Mouse (Mus musculus): ENCODE data around the gene G6pc2. TPM values are rescaled to one million over a fixed set of nuclear protein-coding genes. Genes with fewer than 3 reads are reported as not detected.

G6pc2 gene
- polyA plus RNA-seq, 1 experiment from 2014 or later = not detected

GRCm38 (mm10) chr2:69212652-69213051 lies 1.8 kb downstream of the G6pc2 start:
- no peak for DNase-seq (ENCODE audit: low spot score)
- H3K27ac ChIP-seq (replicated peaks) = no peak overlapping the region
- H3K36me3 ChIP-seq (replicated peaks) = no peaks in the 10 kb centered on the region
- H3K27me3 ChIP-seq (replicated peaks; ENCODE audit: low read depth, poor library complexity, severe bottlenecking) = no peaks in the 10 kb centered on the region
- no peaks in the 10 kb centered on the region for H3K9me3 ChIP-seq
- H3K4me1 ChIP-seq = no peaks in the 10 kb centered on the region
- H3K4me3 ChIP-seq = no peak overlapping the region
- WGBS = 76% methylated on average over 10 of the region's 10 CpGs

- Histone ChIP-seq H3K4me1 (no peaks in the 10 kb centered on the region), H3K4me3 (no peak overlapping the region), H3K9me3 (no peaks in the 10 kb centered on the region), H3K27me3 (replicated peaks; ENCODE audit: low read depth, poor library complexity, severe bottlenecking) (no peaks in the 10 kb centered on the region), H3K27ac (replicated peaks) (no peak overlapping the region), H3K36me3 (replicated peaks) (no peaks in the 10 kb centered on the region)
- no peak for DNase-seq (ENCODE audit: low spot score)
- WGBS = 91% methylated on average over 7 of the region's 7 CpGs
These were observed 4.4 kb downstream of the G6pc2 start for GRCm38 (mm10) chr2:69215242-69215641.

GRCm38 (mm10) chr2:69221868-69222416 lies 11.1 kb downstream of the G6pc2 start:
- Histone ChIP-seq H3K4me1 (no peaks in the 10 kb centered on the region), H3K4me3 (no peak overlapping the region), H3K36me3 (replicated peaks) (no peaks in the 10 kb centered on the region), H3K9me3 (no peaks in the 10 kb centered on the region), H3K27me3 (replicated peaks; ENCODE audit: low read depth, poor library complexity, severe bottlenecking) (no peaks in the 10 kb centered on the region), H3K27ac (replicated peaks) (no peak overlapping the region)
- 50% methylated on average over 5 of the region's 5 CpGs for WGBS
- no peak for DNase-seq (ENCODE audit: low spot score)

- no peak overlapping the region for H3K27ac ChIP-seq (replicated peaks)
- DNase-seq (ENCODE audit: low spot score) = no peak
- H3K4me3 ChIP-seq = no peak overlapping the region
- no peaks in the 10 kb centered on the region for H3K4me1 ChIP-seq
- H3K9me3 ChIP-seq = no peaks in the 10 kb centered on the region
- no peaks in the 10 kb centered on the region for H3K36me3 ChIP-seq (replicated peaks)
- WGBS = 84% methylated on average over 10 of the region's 10 CpGs
- H3K27me3 ChIP-seq (replicated peaks; ENCODE audit: low read depth, poor library complexity, severe bottlenecking) = no peaks in the 10 kb centered on the region
These were observed 11.9 kb downstream of the G6pc2 start for GRCm38 (mm10) chr2:69222815-69223214.

- H3K4me1 ChIP-seq = no peaks in the 10 kb centered on the region
- H3K27ac ChIP-seq (replicated peaks) = no peak overlapping the region
- no peaks in the 10 kb centered on the region for H3K36me3 ChIP-seq (replicated peaks)
- H3K9me3 ChIP-seq = no peaks in the 10 kb centered on the region
- H3K4me3 ChIP-seq = no peak overlapping the region
- DNase-seq (ENCODE audit: low spot score) = no peak
- no peaks in the 10 kb centered on the region for H3K27me3 ChIP-seq (replicated peaks; ENCODE audit: low read depth, poor library complexity, severe bottlenecking)
- 74% methylated on average over 2 of the region's 2 CpGs for WGBS
These were observed 13.9 kb downstream of the G6pc2 start for GRCm38 (mm10) chr2:69224724-69225123.

GRCm38 (mm10) chr2:69226876-69227275 lies 16.0 kb downstream of the G6pc2 start:
- H3K27me3 ChIP-seq (replicated peaks; ENCODE audit: low read depth, poor library complexity, severe bottlenecking) = no peaks in the 10 kb centered on the region
- H3K4me3 ChIP-seq = no peak overlapping the region
- no peaks in the 10 kb centered on the region for H3K4me1 ChIP-seq
- H3K27ac ChIP-seq (replicated peaks) = no peak overlapping the region
- 89% methylated on average over 9 of the region's 9 CpGs for WGBS
- no peak for DNase-seq (ENCODE audit: low spot score)
- no peaks in the 10 kb centered on the region for H3K9me3 ChIP-seq
- H3K36me3 ChIP-seq (replicated peaks) = no peaks in the 10 kb centered on the region

GRCm38 (mm10) chr2:69228635-69229034 lies 17.8 kb downstream of the G6pc2 start:
- H3K36me3 ChIP-seq (replicated peaks) = no peaks in the 10 kb centered on the region
- H3K9me3 ChIP-seq = no peaks in the 10 kb centered on the region
- 80% methylated on average over 6 of the region's 6 CpGs for WGBS
- no peaks in the 10 kb centered on the region for H3K4me1 ChIP-seq
- no peak overlapping the region for H3K4me3 ChIP-seq
- H3K27me3 ChIP-seq (replicated peaks; ENCODE audit: low read depth, poor library complexity, severe bottlenecking) = no peaks in the 10 kb centered on the region
- DNase-seq (ENCODE audit: low spot score) = no peak
- no peak overlapping the region for H3K27ac ChIP-seq (replicated peaks)

GRCm38 (mm10) chr2:69230137-69230536 lies 19.3 kb downstream of the G6pc2 start:
- H3K4me1 ChIP-seq = no peaks in the 10 kb centered on the region
- H3K27me3 ChIP-seq (replicated peaks; ENCODE audit: low read depth, poor library complexity, severe bottlenecking) = no peaks in the 10 kb centered on the region
- H3K4me3 ChIP-seq = no peak overlapping the region
- no peaks in the 10 kb centered on the region for H3K9me3 ChIP-seq
- no peak overlapping the region for H3K27ac ChIP-seq (replicated peaks)
- DNase-seq (ENCODE audit: low spot score) = no peak
- 86% methylated on average over 2 of the region's 2 CpGs for WGBS
- H3K36me3 ChIP-seq (replicated peaks) = no peaks in the 10 kb centered on the region

GRCm38 (mm10) chr2:69232101-69232500 lies 21.2 kb downstream of the G6pc2 start:
- Histone ChIP-seq H3K4me3 (no peak overlapping the region), H3K36me3 (replicated peaks) (no peaks in the 10 kb centered on the region), H3K9me3 (no peaks in the 10 kb centered on the region), H3K27me3 (replicated peaks; ENCODE audit: low read depth, poor library complexity, severe bottlenecking) (no peaks in the 10 kb centered on the region), H3K4me1 (no peaks in the 10 kb centered on the region), H3K27ac (replicated peaks) (no peak overlapping the region)
- no peak for DNase-seq (ENCODE audit: low spot score)

GRCm38 (mm10) chr2:69234976-69235678 lies 24.3 kb downstream of the G6pc2 start:
- H3K36me3 ChIP-seq (replicated peaks) = no peaks in the 10 kb centered on the region
- H3K9me3 ChIP-seq = no peaks in the 10 kb centered on the region
- no peaks in the 10 kb centered on the region for H3K27me3 ChIP-seq (replicated peaks; ENCODE audit: low read depth, poor library complexity, severe bottlenecking)
- H3K4me3 ChIP-seq = no peak overlapping the region
- no peak overlapping the region for H3K27ac ChIP-seq (replicated peaks)
- 88% methylated on average over 5 of the region's 5 CpGs for WGBS
- H3K4me1 ChIP-seq = no peaks in the 10 kb centered on the region
- no peak for DNase-seq (ENCODE audit: low spot score)

GRCm38 (mm10) chr2:69239315-69239714 lies 28.4 kb downstream of the G6pc2 start:
- Histone ChIP-seq H3K4me3 (no peak overlapping the region), H3K27me3 (replicated peaks; ENCODE audit: low read depth, poor library complexity, severe bottlenecking) (no peaks in the 10 kb centered on the region), H3K4me1 (no peaks in the 10 kb centered on the region), H3K36me3 (replicated peaks) (no peaks in the 10 kb centered on the region), H3K27ac (replicated peaks) (no peak overlapping the region), H3K9me3 (no peaks in the 10 kb centered on the region)
- 89% methylated on average over 9 of the region's 9 CpGs for WGBS
- DNase-seq (ENCODE audit: low spot score) = no peak

- no peak for DNase-seq (ENCODE audit: low spot score)
- H3K4me1 ChIP-seq = peaks cover 4% of the 10 kb centered on the region
- 22% methylated on average over 2 of the region's 2 CpGs for WGBS
- no peaks in the 10 kb centered on the region for H3K27me3 ChIP-seq (replicated peaks; ENCODE audit: low read depth, poor library complexity, severe bottlenecking)
- H3K4me3 ChIP-seq = no peak overlapping the region
- H3K27ac ChIP-seq (replicated peaks) = no peak overlapping the region
- H3K36me3 ChIP-seq (replicated peaks) = no peaks in the 10 kb centered on the region
- no peaks in the 10 kb centered on the region for H3K9me3 ChIP-seq
These were observed 34.1 kb downstream of the G6pc2 start for GRCm38 (mm10) chr2:69244924-69245323.

- no peaks in the 10 kb centered on the region for H3K27me3 ChIP-seq (replicated peaks; ENCODE audit: low read depth, poor library complexity, severe bottlenecking)
- no peaks in the 10 kb centered on the region for H3K9me3 ChIP-seq
- no peaks in the 10 kb centered on the region for H3K36me3 ChIP-seq (replicated peaks)
- no peak overlapping the region for H3K4me3 ChIP-seq
- no peak overlapping the region for H3K27ac ChIP-seq (replicated peaks)
- H3K4me1 ChIP-seq = peaks cover 4% of the 10 kb centered on the region
- DNase-seq (ENCODE audit: low spot score) = no peak
- 94% methylated on average over 1 of the region's 1 CpGs for WGBS
These were observed 36.2 kb downstream of the G6pc2 start for GRCm38 (mm10) chr2:69247081-69247480.
